Mouse (Mus musculus): ENCODE measurements around the gene Actr1b. TPM values are rescaled to one million over a fixed set of nuclear protein-coding genes. Genes with fewer than 3 reads are reported as not detected.
A peak's percentile ranks its signal among the peaks of the same experiment; 100 is the strongest.

Actr1b gene
- polyA plus RNA-seq (2014; fragmentation: Nextera tagmentation; extraction: Ambion mirVana) = 97.1 and 110 TPM in 2 replicates

GRCm38 (mm10) chr1:36714311-36714710, at the start of gene Actr1b:
Gene Actr1b (minus strand): TSS chr1:36714422.
- Histone ChIP-seq H3K27me3 (ENCODE audit: control insufficient read depth, insufficient read depth, low read length) (no peaks in the 10 kb centered on the region), H3K4me2 (no peak within 1 kb of the TSS), H3K4me1 (ENCODE audit: control insufficient read depth, insufficient read depth, low read length) (no peaks in the 10 kb centered on the region), H3K36me3 (ENCODE audit: control insufficient read depth, insufficient read depth, low read length) (no peaks in the 10 kb centered on the region), H3K27ac (ENCODE audit: low read depth, low read length) (no peak within 1 kb of the TSS), H3K9ac (ENCODE audit: low read length) (no peak within 1 kb of the TSS), H3K4me3 (ENCODE audit: low read depth, low read length) (no peak within 1 kb of the TSS), H3K9me3 (ENCODE audit: control insufficient read depth, low read length) (no peaks in the 10 kb centered on the region)
- no peak for ATAC-seq (ENCODE audit: low FRiP score)
- 84% methylated on average over 5 of the region's 5 CpGs for WGBS
- no peak for DNase-seq (ENCODE audit: low spot score, missing footprints)

GRCm38 (mm10) chr1:36761568-36761967, 47.3 kb upstream of the Actr1b start, which contains the start of gene Zap70:
Gene Zap70 (plus strand): TSS chr1:36761798.
- Histone ChIP-seq H3K27ac (ENCODE audit: low read depth, low read length) (no peak within 1 kb of the TSS), H3K4me2 (no peak within 1 kb of the TSS), H3K36me3 (ENCODE audit: control insufficient read depth, insufficient read depth, low read length) (no peaks in the 10 kb centered on the region), H3K9me3 (ENCODE audit: control insufficient read depth, low read length) (no peaks in the 10 kb centered on the region), H3K4me3 (ENCODE audit: low read depth, low read length) (no peak within 1 kb of the TSS), H3K27me3 (ENCODE audit: control insufficient read depth, insufficient read depth, low read length) (no peaks in the 10 kb centered on the region), H3K9ac (ENCODE audit: low read length) (no peak within 1 kb of the TSS), H3K4me1 (ENCODE audit: control insufficient read depth, insufficient read depth, low read length) (no peaks in the 10 kb centered on the region)
- no peak for ATAC-seq (ENCODE audit: low FRiP score)
- no peak for DNase-seq (ENCODE audit: low spot score, missing footprints)
- WGBS = 86% methylated on average over 11 of the region's 11 CpGs

GRCm38 (mm10) chr1:36761061-36761460, 46.8 kb upstream of the Actr1b start:
- DNase-seq (ENCODE audit: low spot score, missing footprints) (no peak), ATAC-seq (ENCODE audit: low FRiP score) (no peak)
- H3K9ac ChIP-seq (ENCODE audit: low read length) = no peak overlapping the region
- H3K4me1 ChIP-seq (ENCODE audit: control insufficient read depth, insufficient read depth, low read length) = no peaks in the 10 kb centered on the region
- no peak overlapping the region for H3K4me3 ChIP-seq (ENCODE audit: low read depth, low read length)
- H3K36me3 ChIP-seq (ENCODE audit: control insufficient read depth, insufficient read depth, low read length) = no peaks in the 10 kb centered on the region
- H3K9me3 ChIP-seq (ENCODE audit: control insufficient read depth, low read length) = no peaks in the 10 kb centered on the region
- H3K27ac ChIP-seq (ENCODE audit: low read depth, low read length) = no peak overlapping the region
- 88% methylated on average over 8 of the region's 8 CpGs for WGBS
- no peak overlapping the region for H3K4me2 ChIP-seq
- no peaks in the 10 kb centered on the region for H3K27me3 ChIP-seq (ENCODE audit: control insufficient read depth, insufficient read depth, low read length)

- Histone ChIP-seq H3K4me1 (ENCODE audit: control insufficient read depth, insufficient read depth, low read length) (no peaks in the 10 kb centered on the region), H3K27me3 (ENCODE audit: control insufficient read depth, insufficient read depth, low read length) (no peaks in the 10 kb centered on the region), H3K27ac (ENCODE audit: low read depth, low read length) (no peak overlapping the region), H3K36me3 (ENCODE audit: control insufficient read depth, insufficient read depth, low read length) (no peaks in the 10 kb centered on the region), H3K4me3 (ENCODE audit: low read depth, low read length) (no peak overlapping the region), H3K9me3 (ENCODE audit: control insufficient read depth, low read length) (no peaks in the 10 kb centered on the region), H3K4me2 (no peak overlapping the region), H3K9ac (ENCODE audit: low read length) (no peak overlapping the region)
- no peak for DNase-seq (ENCODE audit: low spot score, missing footprints)
- 86% methylated on average over 9 of the region's 9 CpGs for WGBS
- no peak for ATAC-seq (ENCODE audit: low FRiP score)
These were observed 46.2 kb upstream of the Actr1b start for GRCm38 (mm10) chr1:36760401-36760800.

GRCm38 (mm10) chr1:36759076-36759475, 44.9 kb upstream of the Actr1b start:
- 88% methylated on average over 18 of the region's 18 CpGs for WGBS
- H3K9me3 ChIP-seq (ENCODE audit: control insufficient read depth, low read length) = no peaks in the 10 kb centered on the region
- ATAC-seq (ENCODE audit: low FRiP score) (no peak), DNase-seq (ENCODE audit: low spot score, missing footprints) (no peak)
- H3K4me2 ChIP-seq = no peak overlapping the region
- H3K27me3 ChIP-seq (ENCODE audit: control insufficient read depth, insufficient read depth, low read length) = no peaks in the 10 kb centered on the region
- H3K36me3 ChIP-seq (ENCODE audit: control insufficient read depth, insufficient read depth, low read length) = no peaks in the 10 kb centered on the region
- H3K9ac ChIP-seq (ENCODE audit: low read length) = no peak overlapping the region
- no peaks in the 10 kb centered on the region for H3K4me1 ChIP-seq (ENCODE audit: control insufficient read depth, insufficient read depth, low read length)
- no peak overlapping the region for H3K4me3 ChIP-seq (ENCODE audit: low read depth, low read length)
- no peak overlapping the region for H3K27ac ChIP-seq (ENCODE audit: low read depth, low read length)

GRCm38 (mm10) chr1:36758553-36758952, 44.3 kb upstream of the Actr1b start:
- no peak for DNase-seq (ENCODE audit: low spot score, missing footprints)
- WGBS = 94% methylated on average over 9 of the region's 9 CpGs

GRCm38 (mm10) chr1:36753932-36754675, 39.9 kb upstream of the Actr1b start:
- peak; percentile 39 for DNase-seq (ENCODE audit: low spot score, missing footprints)

More at GRCm38 (mm10) chr1:36758553-36758952, 44.3 kb upstream of the Actr1b start:
- H3K4me1 ChIP-seq (ENCODE audit: control insufficient read depth, insufficient read depth, low read length) = no peaks in the 10 kb centered on the region
- H3K9ac ChIP-seq (ENCODE audit: low read length) = no peak overlapping the region
- H3K27me3 ChIP-seq (ENCODE audit: control insufficient read depth, insufficient read depth, low read length) = no peaks in the 10 kb centered on the region
- H3K4me3 ChIP-seq (ENCODE audit: low read depth, low read length) = no peak overlapping the region
- ATAC-seq (ENCODE audit: low FRiP score) = no peak
- no peak overlapping the region for H3K27ac ChIP-seq (ENCODE audit: low read depth, low read length)
- no peaks in the 10 kb centered on the region for H3K9me3 ChIP-seq (ENCODE audit: control insufficient read depth, low read length)
- H3K4me2 ChIP-seq = no peak overlapping the region
- H3K36me3 ChIP-seq (ENCODE audit: control insufficient read depth, insufficient read depth, low read length) = no peaks in the 10 kb centered on the region

GRCm38 (mm10) chr1:36746452-36746851, 32.2 kb upstream of the Actr1b start:
- H3K9ac ChIP-seq (ENCODE audit: low read length) = no peak overlapping the region
- 46% methylated on average over 15 of the region's 15 CpGs for WGBS
- no peaks in the 10 kb centered on the region for H3K27me3 ChIP-seq (ENCODE audit: control insufficient read depth, insufficient read depth, low read length)
- DNase-seq (ENCODE audit: low spot score, missing footprints) (peak; percentile 90), ATAC-seq (ENCODE audit: low FRiP score) (no peak)
- no peak overlapping the region for H3K4me2 ChIP-seq
- H3K4me3 ChIP-seq (ENCODE audit: low read depth, low read length) = no peak overlapping the region
- H3K9me3 ChIP-seq (ENCODE audit: control insufficient read depth, low read length) = no peaks in the 10 kb centered on the region
- H3K27ac ChIP-seq (ENCODE audit: low read depth, low read length) = no peak overlapping the region
- no peaks in the 10 kb centered on the region for H3K36me3 ChIP-seq (ENCODE audit: control insufficient read depth, insufficient read depth, low read length)
- 0 out of 2 replicates have a peak, but pooled peaks cover 3% of the 10 kb centered on the region for H3K4me1 ChIP-seq (ENCODE audit: control insufficient read depth, insufficient read depth, low read length)

More at GRCm38 (mm10) chr1:36753932-36754675, 39.9 kb upstream of the Actr1b start:
- H3K4me2 ChIP-seq = no peak overlapping the region
- no peak overlapping the region for H3K27ac ChIP-seq (ENCODE audit: low read depth, low read length)
- WGBS = 87% methylated on average over 6 of the region's 6 CpGs
- ATAC-seq (ENCODE audit: low FRiP score) = no peak
- no peaks in the 10 kb centered on the region for H3K4me1 ChIP-seq (ENCODE audit: control insufficient read depth, insufficient read depth, low read length)
- no peaks in the 10 kb centered on the region for H3K9me3 ChIP-seq (ENCODE audit: control insufficient read depth, low read length)
- no peaks in the 10 kb centered on the region for H3K36me3 ChIP-seq (ENCODE audit: control insufficient read depth, insufficient read depth, low read length)
- no peaks in the 10 kb centered on the region for H3K27me3 ChIP-seq (ENCODE audit: control insufficient read depth, insufficient read depth, low read length)
- no peak overlapping the region for H3K4me3 ChIP-seq (ENCODE audit: low read depth, low read length)
- no peak overlapping the region for H3K9ac ChIP-seq (ENCODE audit: low read length)

- Histone ChIP-seq H3K36me3 (ENCODE audit: control insufficient read depth, insufficient read depth, low read length) (no peaks in the 10 kb centered on the region), H3K9ac (ENCODE audit: low read length) (no peak overlapping the region), H3K27me3 (ENCODE audit: control insufficient read depth, insufficient read depth, low read length) (no peaks in the 10 kb centered on the region), H3K4me3 (ENCODE audit: low read depth, low read length) (no peak overlapping the region), H3K9me3 (ENCODE audit: control insufficient read depth, low read length) (no peaks in the 10 kb centered on the region), H3K4me2 (no peak overlapping the region), H3K4me1 (ENCODE audit: control insufficient read depth, insufficient read depth, low read length) (0 out of 2 replicates have a peak, but pooled peaks cover 3% of the 10 kb centered on the region), H3K27ac (ENCODE audit: low read depth, low read length) (no peak overlapping the region)
- DNase-seq (ENCODE audit: low spot score, missing footprints) (peak; percentile 62), ATAC-seq (ENCODE audit: low FRiP score) (no peak)
- whole genome bisulfite sequencing = 34% methylated on average over 4 of the region's 4 CpGs
These were observed 31.4 kb upstream of the Actr1b start for GRCm38 (mm10) chr1:36745661-36746060.
